Mouse (Mus musculus) kidney, postnatal 25 days (tissue): ENCODE data around the gene 0610030E20Rik.

Experiments used
- DNase-seq, 2 experiments: peaks; one replicate each; pipeline ENCODE4 v3.0.0; 2021; ENCODE audit warnings: mixed read lengths in 2 of 2

0610030E20Rik gene

GRCm38 (mm10) chr6:72347166-72347941, at the start of gene 0610030E20Rik:
Gene 0610030E20Rik, plus strand, starts transcription at chr6:72347317.
- DNase-seq: peak; percentile 88 to 96

DNA sequence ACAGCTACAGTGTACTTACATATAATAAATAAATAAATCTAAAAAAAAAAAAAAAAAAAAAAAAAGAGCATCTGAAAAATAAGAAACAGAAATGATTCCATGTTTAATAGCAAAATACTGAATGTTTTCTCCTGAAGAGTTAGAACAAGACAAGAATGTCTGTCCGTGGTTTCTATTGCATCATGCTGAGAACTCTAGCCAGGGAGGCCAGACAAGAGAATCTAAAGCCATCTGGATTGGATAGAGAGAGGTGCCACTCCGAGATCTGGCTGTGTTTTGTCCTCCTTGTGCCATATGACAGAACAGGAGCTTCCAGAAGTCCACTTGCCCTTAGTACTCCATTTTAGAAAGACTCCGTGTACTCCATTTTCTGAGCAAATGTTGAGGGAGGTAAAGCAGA, 49.3 kb upstream of the 0610030E20Rik start:
- no peak for DNase-seq

DNA sequence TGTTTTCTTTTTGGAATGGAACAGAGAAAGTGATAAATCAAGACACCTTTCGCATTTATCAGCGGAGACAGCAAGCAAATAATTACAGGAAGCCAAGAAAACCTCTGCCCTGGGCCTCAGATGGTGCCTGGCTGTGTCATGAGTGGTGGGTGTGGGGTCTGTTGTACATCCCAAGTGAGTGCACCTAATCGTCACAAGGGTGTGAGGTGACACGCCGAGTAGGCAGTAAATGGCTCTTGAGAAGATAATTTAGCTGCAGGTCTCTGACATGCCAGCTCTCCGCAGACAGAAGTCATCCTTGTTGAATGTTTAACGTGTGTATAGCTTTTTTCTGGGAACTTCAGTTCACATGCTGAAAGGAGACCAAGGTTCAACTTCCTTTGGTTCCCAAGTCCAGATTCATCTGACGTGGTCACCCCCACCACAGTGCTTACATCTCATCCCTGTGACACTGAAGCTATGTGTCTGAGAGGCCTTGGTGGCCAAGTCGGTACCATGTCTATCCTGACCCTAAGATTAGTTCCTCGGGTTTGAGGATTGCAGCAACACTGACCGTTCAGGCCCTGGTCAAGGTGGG, 44.7 kb upstream of the 0610030E20Rik start:
- DNase-seq: peak; percentile 47 to 78

DNA sequence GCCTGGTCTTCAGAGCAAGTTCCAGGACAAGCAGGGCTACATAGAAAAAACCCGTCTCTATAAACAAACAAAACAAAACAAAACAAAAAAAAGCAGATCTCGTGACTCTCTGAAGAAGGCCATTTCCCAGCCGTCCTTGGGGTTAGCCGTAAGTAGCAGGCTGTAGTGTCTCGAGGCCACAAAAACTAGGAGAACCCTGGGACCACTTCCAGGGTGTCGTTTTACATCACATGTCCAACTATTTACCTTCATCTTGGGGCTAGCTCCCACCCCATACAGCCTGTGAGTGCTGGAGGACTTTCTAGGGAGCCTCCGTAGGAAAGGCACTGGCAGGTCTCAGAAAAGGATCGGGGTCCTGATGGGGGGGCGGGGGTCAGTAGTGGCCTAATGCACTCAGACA, 43.6 kb upstream of the 0610030E20Rik start:
- DNase-seq: no peak

- no peak for DNase-seq
Measured at GRCm38 (mm10) chr6:72312198-72312597, 34.9 kb upstream of the 0610030E20Rik start.

DNA sequence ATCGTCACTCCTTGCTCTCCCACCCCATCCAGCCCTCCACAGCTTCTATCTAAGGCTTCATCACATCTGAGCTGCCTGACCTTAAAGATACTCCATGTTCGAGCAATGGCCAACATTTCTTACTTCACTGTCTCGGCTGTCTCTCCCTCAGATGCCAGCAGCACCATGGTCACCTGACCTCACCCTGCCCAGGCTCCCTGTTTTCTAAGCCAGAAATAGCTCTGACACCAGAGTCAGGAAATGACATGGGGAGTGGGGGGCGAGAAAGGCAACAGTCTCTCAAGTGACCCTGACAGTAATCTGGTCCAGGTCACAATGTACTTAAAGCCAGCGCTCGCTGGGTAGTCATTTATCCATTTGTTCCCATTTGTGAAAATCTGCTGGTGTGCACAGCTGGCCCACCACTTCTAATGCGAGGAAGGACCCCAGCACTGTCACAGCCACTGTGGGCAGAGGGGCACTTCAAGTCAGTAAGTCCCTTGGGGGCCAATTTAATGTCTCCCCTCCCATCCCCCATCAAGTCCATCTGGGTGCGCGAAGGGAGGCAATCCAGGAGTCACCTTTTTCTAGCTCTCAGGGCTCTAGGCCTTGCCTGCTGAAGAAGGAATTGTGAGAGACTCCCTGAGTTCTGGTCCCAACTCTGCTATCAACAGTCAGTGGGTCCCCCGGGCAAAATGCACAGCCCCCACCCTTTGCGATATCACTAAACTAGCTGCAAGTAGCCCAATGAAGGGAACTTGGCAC, 33.8 kb upstream of the 0610030E20Rik start:
- no peak for DNase-seq

DNA sequence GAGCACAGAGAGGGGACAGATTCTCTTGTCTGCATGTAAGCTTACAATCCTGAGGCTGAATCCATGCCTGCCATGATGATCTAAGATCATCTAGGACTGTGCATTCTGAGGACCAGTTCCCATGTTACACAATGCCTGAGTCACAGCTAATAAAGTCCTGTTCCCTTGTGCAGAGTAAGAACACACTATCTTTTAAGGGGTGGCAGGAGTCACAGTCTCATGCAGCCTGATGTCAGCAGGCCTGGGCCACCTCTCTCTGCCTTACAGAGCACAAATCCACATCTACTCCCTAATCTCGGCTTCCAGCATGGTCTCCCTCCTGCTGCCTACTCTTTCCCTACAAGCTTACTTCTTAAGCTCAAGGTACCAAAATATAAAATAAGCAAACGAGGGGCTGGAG, 31.7 kb upstream of the 0610030E20Rik start:
- no peak for DNase-seq

DNA sequence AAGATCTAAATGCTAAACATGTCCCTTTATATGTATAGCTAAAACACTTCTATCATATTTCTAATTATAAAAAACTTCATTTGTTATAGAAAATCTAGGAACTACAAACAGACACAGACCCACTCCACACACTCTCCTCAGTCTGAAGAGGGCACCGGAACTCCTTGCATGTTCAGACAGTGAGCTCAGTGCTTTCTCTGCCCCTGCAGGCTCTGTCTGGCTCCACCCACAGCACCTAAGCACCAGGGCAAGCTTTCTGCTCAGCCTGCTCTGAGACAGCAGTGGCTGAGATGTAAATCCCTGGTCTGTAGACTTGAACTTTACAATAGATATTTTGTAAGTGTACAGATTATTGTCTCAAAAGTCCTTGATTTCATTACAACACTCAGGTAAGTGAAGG, 31.1 kb upstream of the 0610030E20Rik start:
- DNase-seq: no peak

DNA sequence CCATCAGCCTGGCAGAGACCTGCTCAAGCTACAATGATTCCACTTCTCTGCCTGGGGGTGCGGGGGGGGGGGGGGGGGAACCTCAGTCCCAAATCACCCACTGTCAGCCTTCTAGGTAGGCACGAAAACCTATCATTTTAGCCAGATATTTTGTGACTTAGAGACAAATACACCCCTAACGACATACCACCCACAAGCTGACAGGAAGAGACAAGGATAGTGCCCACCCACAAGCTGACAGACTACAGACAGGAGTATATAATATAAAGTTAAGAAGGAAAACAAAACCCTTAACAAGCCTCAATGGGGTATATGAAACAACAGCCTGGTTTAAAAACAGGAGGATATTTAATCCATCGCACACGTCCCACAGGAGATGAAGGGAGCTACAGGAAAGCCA, 28.7 kb upstream of the 0610030E20Rik start:
- DNase-seq: no peak

GRCm38 (mm10) chr6:72319019-72319418, 28.1 kb upstream of the 0610030E20Rik start:
- peak; percentile 47 to 74 for DNase-seq

DNA sequence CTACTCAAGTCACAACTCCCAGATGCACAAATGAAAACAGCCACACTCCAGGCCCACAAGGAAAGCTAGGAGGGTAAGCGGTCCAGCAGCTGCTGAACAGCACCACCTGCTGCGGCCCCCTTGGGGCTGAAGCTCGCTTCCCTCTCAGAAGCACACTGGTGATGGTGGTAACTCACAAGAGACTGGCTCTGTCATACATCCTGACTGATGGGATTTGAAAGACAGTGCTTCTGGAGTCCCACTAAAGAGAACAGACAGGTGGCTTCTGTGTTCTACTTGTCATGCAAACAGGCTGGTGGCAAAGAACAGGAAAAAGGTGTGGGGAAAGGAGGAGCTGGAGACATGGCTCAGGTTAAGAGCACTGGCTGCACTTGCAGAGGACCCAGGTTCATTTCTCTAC, 24.2 kb upstream of the 0610030E20Rik start:
- peak in 1 of 2 experiments; percentile 8 for DNase-seq

GRCm38 (mm10) chr6:72323786-72324508, 23.2 kb upstream of the 0610030E20Rik start:
- peak in 1 of 2 experiments; percentile 17 for DNase-seq

- peak; percentile 74 to 77 for DNase-seq
Measured at GRCm38 (mm10) chr6:72326274-72326673, 20.8 kb upstream of the 0610030E20Rik start.

GRCm38 (mm10) chr6:72329019-72329418, 18.1 kb upstream of the 0610030E20Rik start:
- no peak for DNase-seq

GRCm38 (mm10) chr6:72330133-72330532, 17.0 kb upstream of the 0610030E20Rik start:
- no peak for DNase-seq

GRCm38 (mm10) chr6:72333111-72333510, 14.0 kb upstream of the 0610030E20Rik start:
- DNase-seq: no peak

- DNase-seq: no peak
Measured at GRCm38 (mm10) chr6:72340481-72340880, 6.6 kb upstream of the 0610030E20Rik start.

DNA sequence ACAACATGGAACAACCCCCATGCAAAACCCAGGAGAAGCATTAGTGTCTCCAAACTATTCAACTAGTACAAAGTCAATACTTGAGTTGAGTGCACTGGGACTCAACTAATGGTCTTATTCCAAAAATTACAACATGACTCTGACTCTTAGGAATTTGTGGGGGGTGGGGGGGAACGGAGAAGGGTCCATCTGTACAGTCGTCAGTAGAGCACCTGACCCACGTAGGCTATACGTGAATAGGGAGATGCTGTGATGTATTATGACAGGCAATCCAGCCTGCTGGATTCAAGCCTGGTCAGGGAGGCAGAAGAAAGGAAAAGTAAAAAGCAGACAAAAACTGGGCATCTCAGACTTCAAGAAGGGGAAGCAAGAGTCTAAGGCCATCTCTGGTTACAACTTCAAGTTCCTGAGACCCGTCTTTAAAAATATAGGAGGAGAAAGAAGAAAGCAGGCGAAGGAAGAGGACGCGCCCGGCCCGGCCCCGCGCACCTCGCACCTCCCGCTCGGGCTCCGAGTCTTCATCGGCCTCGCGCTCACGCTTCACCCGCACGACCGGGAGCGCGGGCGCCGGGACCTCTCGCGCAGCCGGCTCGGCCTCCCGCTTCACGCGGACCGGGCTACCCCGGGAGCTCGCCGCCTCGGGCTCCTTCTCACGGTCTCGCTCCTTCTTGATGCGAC, 2.6 kb upstream of the 0610030E20Rik start:
- DNase-seq: no peak

- DNase-seq: peak; percentile 97 to 98
Measured at GRCm38 (mm10) chr6:72345074-72345567, 2.0 kb upstream of the 0610030E20Rik start, which contains the start of gene Usp39. Gene Usp39, minus strand, starts transcription at chr6:72345184.

DNA sequence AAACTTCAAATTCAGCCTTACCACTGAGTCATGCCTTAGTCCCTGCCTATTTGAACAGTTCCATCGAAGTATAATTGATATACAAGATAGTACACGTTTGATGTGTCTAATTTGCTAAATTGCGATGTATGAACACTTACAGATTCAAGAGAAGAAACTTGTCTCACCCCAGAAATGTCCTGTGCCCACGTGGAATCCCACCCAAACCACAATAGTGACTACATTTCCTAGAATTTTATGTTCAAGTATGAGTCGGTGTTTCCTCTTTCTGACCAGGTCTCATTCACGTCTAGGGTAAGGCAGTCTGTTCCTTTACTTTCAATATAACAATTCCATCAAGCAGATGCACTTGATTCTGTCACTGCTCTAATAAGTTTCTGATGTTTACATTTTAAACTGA, 1.5 kb upstream of the 0610030E20Rik start:
- DNase-seq: no peak

- no peak for DNase-seq
Measured at GRCm38 (mm10) chr6:72346261-72346660, 856 bp upstream of the 0610030E20Rik start.

- DNase-seq: peak; percentile 57 to 78
Measured at GRCm38 (mm10) chr6:72348411-72348810, 1.3 kb downstream of the 0610030E20Rik start.
